Mouse (Mus musculus) A20 (cell line): ENCODE measurements at regions not wholly inside any gene's neighbourhood (a gene's known extent, or its start where the extent isn't known, plus 50 kb on each side); places are given as distances from the start of the nearest gene placed in this dataset.

Source experiments
- DNase-seq: peaks from one replicate; pipeline ENCODE4 v3.0.0-alpha.2; 2011; ENCODE audit warnings: low read depth, low spot score

- no peak for DNase-seq
Observed at GRCm38 (mm10) chr5:64022633-64023323, 54.1 kb upstream of the Rell1 start.

- no peak for DNase-seq
Observed at GRCm38 (mm10) chr5:64023324-64023650, 54.6 kb upstream of the Rell1 start.

DNA sequence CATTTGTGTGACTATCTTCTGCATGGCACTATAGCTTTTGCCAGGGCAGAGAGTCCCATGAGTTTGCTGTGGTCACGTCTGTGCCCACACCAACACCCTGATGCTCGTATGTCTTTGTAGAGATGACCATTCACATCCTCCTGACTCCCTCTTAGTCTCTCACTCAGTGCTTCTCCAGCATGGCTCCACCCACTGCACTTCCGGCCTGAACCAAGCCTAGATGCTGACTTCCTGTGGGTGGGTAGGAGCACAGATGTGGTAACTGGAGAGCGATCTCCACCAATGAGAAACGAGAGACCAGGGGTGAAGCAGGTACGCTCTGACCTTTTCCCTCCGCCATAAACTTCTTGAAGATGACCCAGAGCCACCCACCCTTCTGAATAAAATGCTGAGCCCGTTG, 55.7 kb upstream of the Rell1 start:
- DNase-seq: no peak

DNA sequence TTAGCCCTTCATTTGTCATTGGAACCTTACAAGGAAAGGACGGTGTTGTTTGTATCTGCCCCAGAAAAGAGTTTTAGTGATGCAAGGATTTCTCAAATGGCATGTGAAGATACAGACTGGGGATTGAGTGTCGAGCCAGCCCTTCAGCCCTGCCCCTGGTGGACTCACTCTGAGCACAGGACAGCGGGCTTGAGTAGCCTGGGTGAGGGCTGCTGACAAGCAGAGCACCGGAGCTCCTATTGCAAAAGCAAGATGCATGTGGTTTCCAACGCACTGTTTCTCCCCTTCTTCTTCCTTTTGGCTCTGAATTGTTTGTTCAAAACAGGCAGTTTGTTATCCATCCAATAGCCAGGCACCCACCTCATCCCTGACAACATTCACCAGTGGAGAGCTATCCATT, 59.0 kb upstream of the Rell1 start:
- DNase-seq: no peak

GRCm38 (mm10) chr5:64029622-64030145, 61.0 kb upstream of the Rell1 start:
- peak; percentile 24 for DNase-seq

DNA sequence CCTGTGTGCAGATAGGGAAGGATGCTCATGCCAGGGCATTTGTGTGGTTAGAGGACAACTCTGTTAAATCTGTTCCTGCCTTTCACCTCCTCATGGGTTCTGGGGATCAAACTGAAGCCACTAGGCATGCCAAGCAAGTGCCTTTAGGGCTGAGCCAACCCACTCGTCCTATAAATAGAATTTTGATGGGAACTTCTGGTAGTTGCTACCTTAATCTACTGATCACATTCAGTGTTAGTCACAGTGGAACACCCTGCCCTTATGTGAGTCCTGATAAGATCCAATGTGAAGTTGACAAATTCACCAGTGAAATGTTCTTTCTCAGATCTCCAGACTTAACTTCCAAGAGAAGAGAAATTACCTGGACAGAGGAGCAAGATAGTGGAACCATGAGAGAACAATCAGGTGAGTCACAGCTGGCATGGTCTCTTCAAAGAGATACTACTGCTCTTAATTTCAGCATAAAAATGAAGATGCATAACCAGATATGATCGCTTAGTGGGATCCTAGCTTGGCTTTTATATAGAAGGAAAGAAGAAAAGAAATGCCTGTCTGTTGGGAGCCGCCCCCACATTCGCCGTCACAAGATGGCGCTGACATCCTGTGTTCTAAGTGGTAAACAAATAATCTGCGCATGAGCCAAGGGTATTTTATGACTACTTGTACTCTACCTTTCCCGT, 61.7 kb upstream of the Rell1 start:
- DNase-seq: no peak

GRCm38 (mm10) chr5:64038394-64038793, 54.4 kb upstream of the Pgm2 start:
- DNase-seq: no peak

DNA sequence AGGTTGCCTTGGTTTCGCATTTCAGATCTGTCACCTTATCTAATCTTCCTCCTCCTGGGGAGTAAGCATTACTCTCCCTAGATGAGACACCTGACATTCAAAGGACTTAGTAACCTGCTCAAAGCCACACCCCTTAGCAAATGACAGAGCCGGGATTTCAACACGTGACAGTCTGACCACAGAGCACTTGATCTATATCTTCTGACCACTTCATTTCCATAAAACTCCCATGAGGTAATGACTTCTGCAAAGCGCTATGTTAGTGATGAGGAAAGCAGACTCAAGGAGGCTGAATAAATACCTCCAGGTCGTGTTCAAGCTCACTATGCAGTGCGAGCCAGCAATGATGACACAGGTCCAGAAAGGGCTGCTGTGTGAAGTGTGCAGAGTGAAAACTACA, 52.1 kb upstream of the Pgm2 start:
- peak; percentile 33 for DNase-seq
